Mouse (Mus musculus): ENCODE data around the gene AC131692.1. TPM values are rescaled to one million over a fixed set of nuclear protein-coding genes. Genes with fewer than 3 reads are reported as not detected.
A peak's percentile ranks its signal among the peaks of the same experiment; 100 is the strongest.
"Not testable (repeated sequence)": the region's sequence is repeated elsewhere in the genome, so short reads cannot be mapped to it uniquely, and the experiment has no call there.

The AC131692.1 gene
- polyA plus RNA-seq, 1 experiment from 2014 or later = 0.20 TPM

DNA sequence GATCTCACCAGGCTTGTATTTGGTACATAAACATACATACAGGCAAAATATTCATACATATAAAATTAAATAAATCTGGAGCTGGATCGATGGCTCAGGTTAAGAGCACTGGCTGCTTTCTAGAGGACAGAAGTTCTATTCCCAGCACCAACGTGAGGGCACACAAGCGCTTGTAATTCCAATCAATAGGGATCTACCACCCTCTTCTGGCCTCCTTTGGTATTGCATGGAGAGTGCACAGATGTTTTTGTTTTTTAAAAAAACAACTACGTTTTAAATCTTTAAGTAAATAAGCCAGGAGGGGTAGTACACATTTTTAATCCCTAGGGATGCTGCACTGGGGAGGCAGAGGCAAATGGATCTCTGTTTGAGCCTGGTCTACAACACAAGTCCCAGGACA, 32.1 kb downstream of the AC131692.1 start:
- WGBS (ENCODE audit: insufficient replicate concordance) = 16% methylated on average over 4 of the region's 4 CpGs
- Histone ChIP-seq H3K36me3 (peaks cover 26% of the 10 kb centered on the region), H3K4me3 (peak overlapping the region; percentile 68), H3K9ac (peak overlapping the region; percentile 81), H3K27ac (peak overlapping the region; percentile 99), H3K4me2 (peak overlapping the region; percentile 80), H3K9me3 (replicated peaks) (no peaks in the 10 kb centered on the region), H3K27me3 (replicated peaks) (no peaks in the 10 kb centered on the region), H3K4me1 (peaks cover 53% of the 10 kb centered on the region)
- ATAC-seq = no peak

DNA sequence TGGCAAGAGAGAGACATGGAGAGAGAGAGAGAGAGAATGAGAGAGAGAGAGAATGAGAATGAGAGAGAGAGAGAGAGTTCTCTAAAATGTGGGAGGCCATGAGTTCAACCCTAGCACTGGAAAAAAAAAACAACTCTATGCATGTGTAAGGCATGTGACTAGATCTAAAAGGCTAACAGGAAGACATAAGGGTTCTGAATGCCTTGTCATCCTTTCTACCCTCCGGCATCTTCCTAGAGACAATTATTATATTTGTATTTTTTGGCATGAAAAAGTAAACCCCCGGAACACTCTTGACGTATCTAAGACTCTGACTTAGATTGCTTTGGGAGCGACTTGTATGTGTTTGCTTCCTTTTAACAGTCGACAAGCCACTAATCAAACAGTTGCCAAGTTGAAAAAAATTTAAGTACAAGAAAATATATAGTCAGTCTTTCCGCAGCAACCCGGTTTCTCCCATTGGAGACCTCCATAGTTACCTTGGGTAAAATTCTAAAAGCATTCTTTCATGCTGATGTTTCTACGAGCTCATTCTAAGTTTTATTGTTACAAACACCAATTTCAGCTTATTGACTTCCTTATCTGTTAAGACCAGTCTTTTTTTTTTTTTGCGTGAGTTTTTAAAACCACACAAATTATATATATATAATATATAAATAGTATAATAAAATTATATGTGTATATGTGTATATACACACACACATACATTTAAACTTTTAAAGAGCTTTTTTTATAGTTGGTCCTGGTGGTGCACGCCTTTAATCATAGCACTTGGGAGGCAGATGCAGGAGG, 32.8 kb downstream of the AC131692.1 start:
- Histone ChIP-seq H3K36me3 (peaks cover 19% of the 10 kb centered on the region), H3K9ac (peak overlapping the region; percentile 81), H3K4me2 (peak overlapping the region; percentile 80), H3K9me3 (replicated peaks) (no peaks in the 10 kb centered on the region), H3K27me3 (replicated peaks) (no peaks in the 10 kb centered on the region), H3K27ac (peak overlapping the region; percentile 99), H3K4me1 (peaks cover 56% of the 10 kb centered on the region), H3K4me3 (peak overlapping the region; percentile 68)
- WGBS (ENCODE audit: insufficient replicate concordance) = 57% methylated on average over 10 of the region's 10 CpGs
- ATAC-seq = no peak

DNA sequence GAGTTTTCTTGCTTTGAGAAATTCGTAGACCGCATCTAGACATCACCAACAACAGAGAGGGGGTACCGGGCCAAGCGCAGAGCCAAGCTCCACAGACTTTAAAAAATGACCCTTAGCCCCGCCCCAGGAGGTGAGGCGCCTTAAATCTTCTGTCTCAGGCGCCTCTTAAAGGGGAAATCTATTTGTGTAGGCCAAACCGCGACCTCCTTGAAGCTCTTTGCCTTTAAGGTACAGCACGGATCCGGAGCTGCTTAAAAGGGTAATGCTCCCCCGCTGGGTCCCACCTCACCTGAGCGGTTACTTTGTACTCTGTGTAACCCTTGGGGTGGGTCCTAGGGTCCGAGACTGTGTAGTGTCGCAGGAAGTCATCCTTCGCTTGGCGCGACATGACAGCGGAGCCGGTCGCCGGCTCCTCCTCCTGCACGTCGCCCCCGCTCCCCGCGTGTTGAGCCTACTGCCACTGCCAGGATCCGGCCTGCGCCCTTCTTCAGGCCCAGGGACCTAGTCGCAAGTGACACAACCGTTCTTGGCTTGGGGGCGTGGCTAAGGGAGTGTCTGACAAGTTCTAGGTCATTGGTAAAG, 33.6 kb downstream of the AC131692.1 start, which contains the start of gene Snx15:
TSS of gene Snx15 (minus strand) at position 545 of the 582 bp plus-strand sequence.
- no peaks in the 10 kb centered on the region for H3K27me3 ChIP-seq (replicated peaks)
- peak within 1 kb of the TSS; percentile 81 for H3K9ac ChIP-seq
- WGBS (ENCODE audit: insufficient replicate concordance) = under 1% methylated on average over 32 of the region's 32 CpGs
- peak within 1 kb of the TSS; percentile 68 for H3K4me3 ChIP-seq
- no peaks in the 10 kb centered on the region for H3K9me3 ChIP-seq (replicated peaks)
- H3K36me3 ChIP-seq = peaks cover 16% of the 10 kb centered on the region
- peaks cover 62% of the 10 kb centered on the region for H3K4me1 ChIP-seq
- H3K4me2 ChIP-seq = peak within 1 kb of the TSS; percentile 80
- peak within 1 kb of the TSS; percentile 99 for H3K27ac ChIP-seq
- ATAC-seq = peak; percentile 83

DNA sequence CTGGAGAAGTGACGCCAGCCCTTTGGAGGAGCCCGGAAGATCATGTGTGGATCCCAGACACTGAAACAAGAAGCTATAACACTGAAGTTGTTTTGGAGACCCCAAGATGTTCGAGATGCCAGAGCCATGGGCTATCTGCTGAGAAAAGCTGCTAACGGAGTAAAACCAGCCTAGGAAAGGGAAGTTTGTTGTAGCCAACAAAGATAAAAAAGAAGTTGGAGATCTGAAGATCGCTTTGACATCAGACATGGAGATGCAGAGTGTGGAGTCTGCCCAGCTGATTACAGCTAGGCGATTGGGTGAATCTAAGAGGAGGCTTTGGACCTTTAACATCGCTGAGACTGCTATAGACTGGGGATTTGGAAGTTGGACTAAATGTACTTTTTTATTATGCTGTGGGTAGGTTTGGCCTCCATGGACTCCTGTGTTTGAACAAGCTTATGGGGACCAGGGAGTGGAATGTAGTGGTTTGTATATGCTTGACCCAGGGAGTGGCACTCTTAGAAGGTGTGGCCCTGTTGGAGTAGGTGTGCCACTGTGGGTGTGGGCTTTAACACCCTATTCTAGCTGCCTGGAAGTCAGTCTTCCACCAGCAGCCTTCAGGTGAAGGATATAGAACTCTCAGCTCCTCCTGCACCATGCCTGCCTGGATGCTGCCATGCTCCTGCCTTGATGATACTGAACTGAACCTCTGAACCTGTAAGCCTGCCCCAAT, 36.4 kb downstream of the AC131692.1 start:
- H3K27me3 ChIP-seq (replicated peaks); H3K9me3 ChIP-seq (replicated peaks); ATAC-seq: not testable (repeated sequence)
- Histone ChIP-seq H3K27ac (peak overlapping the region; percentile 93), H3K9ac (peak overlapping the region; percentile 53; the same call in 1 of the 2 replicates), H3K4me3 (peak overlapping the region; percentile 38), H3K4me2 (peak overlapping the region; percentile 65), H3K36me3 (peaks cover 18% of the 10 kb centered on the region), H3K4me1 (peaks cover 79% of the 10 kb centered on the region)
- WGBS (ENCODE audit: insufficient replicate concordance) = 56% methylated on average over 7 of the region's 7 CpGs

DNA sequence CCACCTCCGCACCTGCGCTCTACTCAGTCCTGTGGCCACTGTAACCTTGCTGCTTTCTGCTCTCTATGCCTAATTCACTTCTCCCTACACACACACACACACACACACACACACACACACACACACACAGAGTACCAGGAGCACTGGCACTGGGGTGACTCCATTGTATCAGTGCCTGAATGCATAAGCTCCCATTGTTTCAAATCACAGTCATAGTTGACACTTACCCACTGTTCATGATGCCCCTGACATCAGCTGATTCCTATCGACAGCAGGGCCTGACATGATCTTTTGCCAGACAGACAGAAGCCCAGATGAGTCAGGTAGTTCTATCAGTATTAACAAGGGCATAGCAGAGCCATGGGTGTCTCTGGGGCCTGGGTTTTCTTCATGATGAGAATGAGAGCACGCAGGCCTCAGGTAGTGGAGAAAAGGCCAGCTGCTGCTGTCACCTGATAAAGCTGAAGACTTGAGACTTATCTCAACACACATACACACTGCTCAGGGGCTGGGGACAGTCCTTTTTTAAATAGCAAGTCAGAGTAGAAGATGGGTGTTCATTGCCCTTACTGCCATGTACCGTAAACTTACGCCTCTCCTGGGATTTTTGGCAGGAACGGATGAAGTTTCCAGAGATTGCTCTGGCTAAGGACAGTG, 38.1 kb downstream of the AC131692.1 start:
- H3K4me3 ChIP-seq = peak overlapping the region; percentile 38
- peak; percentile 86 for ATAC-seq

DNA sequence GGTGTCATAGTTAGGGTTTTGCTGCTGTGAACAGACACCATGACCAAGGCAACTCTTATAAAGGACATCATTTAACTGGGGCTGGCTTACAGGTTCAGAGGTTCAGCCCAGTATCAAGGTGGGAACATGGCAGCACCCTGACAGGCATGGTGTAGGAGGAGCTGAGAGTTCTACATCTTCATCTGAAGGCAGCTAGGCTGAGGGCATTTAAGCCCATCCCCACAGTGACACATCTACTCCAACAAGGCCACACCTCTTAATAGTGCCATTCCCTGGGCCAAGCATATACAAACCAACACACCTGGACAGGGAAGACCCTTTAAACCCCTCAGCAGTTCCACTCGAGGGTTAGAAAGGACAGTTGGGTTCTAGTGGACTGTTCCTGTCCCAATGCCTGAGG, 39.0 kb downstream of the AC131692.1 start:
- H3K27me3 ChIP-seq (replicated peaks); H3K9me3 ChIP-seq (replicated peaks): not testable (repeated sequence)
- H3K36me3 ChIP-seq = peaks cover 36% of the 10 kb centered on the region
- H3K4me1 ChIP-seq = peaks cover 67% of the 10 kb centered on the region
- peak overlapping the region; percentile 93 for H3K27ac ChIP-seq
- peak overlapping the region; percentile 53 for H3K9ac ChIP-seq
- H3K4me3 ChIP-seq = peak overlapping the region; percentile 38
- ATAC-seq = peak; percentile 51
- H3K4me2 ChIP-seq = peak overlapping the region; percentile 65
- WGBS (ENCODE audit: insufficient replicate concordance) = 37% methylated on average over 1 of the region's 1 CpGs

More for the DNA sequence above, 38.1 kb downstream of the AC131692.1 start:
- no peaks in the 10 kb centered on the region for H3K27me3 ChIP-seq (replicated peaks)
- peaks cover 67% of the 10 kb centered on the region for H3K4me1 ChIP-seq
- peak overlapping the region; percentile 93 for H3K27ac ChIP-seq
- peak overlapping the region; percentile 53 for H3K9ac ChIP-seq
- H3K9me3 ChIP-seq (replicated peaks) = no peaks in the 10 kb centered on the region
- peak overlapping the region; percentile 65 for H3K4me2 ChIP-seq
- WGBS (ENCODE audit: insufficient replicate concordance) = 56% methylated on average over 7 of the region's 7 CpGs
- peaks cover 32% of the 10 kb centered on the region for H3K36me3 ChIP-seq

DNA sequence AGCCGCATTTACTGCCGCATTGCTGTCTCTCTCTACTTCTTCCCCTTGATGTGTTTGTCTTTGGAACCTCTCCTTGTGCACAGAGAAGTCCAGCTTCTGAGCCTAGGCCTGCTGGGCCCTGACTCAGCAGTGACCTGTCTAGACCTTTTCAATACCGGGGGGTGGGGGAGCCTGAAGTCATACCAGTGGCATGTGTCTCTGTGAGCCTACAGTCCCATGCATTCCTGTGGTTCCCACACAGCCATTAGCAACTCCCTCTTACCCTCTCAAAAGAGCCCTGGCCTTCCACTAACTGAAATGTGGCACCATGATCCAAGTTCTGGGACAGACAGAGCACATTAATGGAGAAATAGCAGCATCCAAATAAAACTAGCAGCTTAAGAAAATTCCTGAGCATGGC, 42.2 kb downstream of the AC131692.1 start:
- Histone ChIP-seq H3K4me3 (no peak overlapping the region), H3K9ac (no peak overlapping the region), H3K9me3 (replicated peaks) (no peaks in the 10 kb centered on the region), H3K4me1 (peaks cover 57% of the 10 kb centered on the region), H3K4me2 (no peak overlapping the region), H3K27me3 (replicated peaks) (no peaks in the 10 kb centered on the region), H3K36me3 (peaks cover 40% of the 10 kb centered on the region), H3K27ac (peak overlapping the region; percentile 24; the same call in 1 of the 2 replicates)
- ATAC-seq = no peak
- 84% methylated on average over 3 of the region's 3 CpGs for WGBS (ENCODE audit: insufficient replicate concordance)

DNA sequence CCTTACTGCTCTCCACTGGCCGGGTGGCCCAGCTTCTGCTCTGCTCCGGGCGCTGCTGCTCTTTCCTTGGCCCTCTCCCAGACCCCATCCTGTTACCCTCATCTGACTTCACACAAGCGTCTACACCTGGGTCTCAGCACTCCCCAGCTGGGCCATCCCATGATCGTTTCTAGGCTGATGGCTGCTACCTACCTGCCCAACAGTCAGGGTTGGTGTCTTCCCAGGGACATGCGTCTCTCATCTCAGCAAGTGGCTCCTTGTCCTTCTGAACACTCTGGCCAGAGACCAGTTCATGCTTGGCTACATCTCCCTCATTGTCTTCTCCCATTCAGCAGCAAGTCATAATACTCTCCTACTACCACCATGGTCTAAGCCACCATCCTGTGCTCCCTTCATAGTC, 45.5 kb downstream of the AC131692.1 start:
- Histone ChIP-seq H3K36me3 (peaks cover 34% of the 10 kb centered on the region), H3K4me3 (peak overlapping the region; percentile 75), H3K9me3 (replicated peaks) (no peaks in the 10 kb centered on the region), H3K9ac (peak overlapping the region; percentile 85), H3K4me1 (peaks cover 33% of the 10 kb centered on the region), H3K27ac (peak overlapping the region; percentile 97), H3K27me3 (replicated peaks) (no peaks in the 10 kb centered on the region; the same call in 1 of the 2 replicates), H3K4me2 (peak overlapping the region; percentile 95)
- 87% methylated on average over 6 of the region's 6 CpGs for WGBS (ENCODE audit: insufficient replicate concordance)
- no peak for ATAC-seq

DNA sequence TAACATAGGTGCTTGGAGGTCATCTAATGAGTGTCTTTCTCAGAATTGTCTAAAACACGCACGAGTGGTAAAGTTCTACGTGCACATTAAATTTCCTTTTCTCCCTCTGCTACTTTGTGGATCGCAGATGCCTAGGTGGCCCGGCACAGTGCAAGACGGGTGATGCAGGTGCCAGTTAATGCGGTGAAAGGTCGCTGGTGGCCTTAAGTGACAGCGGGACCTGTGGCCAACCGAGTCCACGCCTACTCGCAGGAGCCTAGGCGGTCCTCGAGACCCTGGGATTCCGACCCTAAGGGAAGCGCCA, 46.1 kb downstream of the AC131692.1 start:
- ATAC-seq = no peak
- H3K4me2 ChIP-seq = peak overlapping the region; percentile 95
- peak overlapping the region; percentile 85 for H3K9ac ChIP-seq
- peak overlapping the region; percentile 97 for H3K27ac ChIP-seq
- peaks cover 28% of the 10 kb centered on the region for H3K36me3 ChIP-seq
- peaks cover 6% of the 10 kb centered on the region; the same call in 1 of the 2 replicates for H3K27me3 ChIP-seq (replicated peaks)
- H3K4me1 ChIP-seq = peaks cover 30% of the 10 kb centered on the region
- peak overlapping the region; percentile 75 for H3K4me3 ChIP-seq
- no peaks in the 10 kb centered on the region for H3K9me3 ChIP-seq (replicated peaks)
- WGBS (ENCODE audit: insufficient replicate concordance) = 7% methylated on average over 16 of the region's 16 CpGs

DNA sequence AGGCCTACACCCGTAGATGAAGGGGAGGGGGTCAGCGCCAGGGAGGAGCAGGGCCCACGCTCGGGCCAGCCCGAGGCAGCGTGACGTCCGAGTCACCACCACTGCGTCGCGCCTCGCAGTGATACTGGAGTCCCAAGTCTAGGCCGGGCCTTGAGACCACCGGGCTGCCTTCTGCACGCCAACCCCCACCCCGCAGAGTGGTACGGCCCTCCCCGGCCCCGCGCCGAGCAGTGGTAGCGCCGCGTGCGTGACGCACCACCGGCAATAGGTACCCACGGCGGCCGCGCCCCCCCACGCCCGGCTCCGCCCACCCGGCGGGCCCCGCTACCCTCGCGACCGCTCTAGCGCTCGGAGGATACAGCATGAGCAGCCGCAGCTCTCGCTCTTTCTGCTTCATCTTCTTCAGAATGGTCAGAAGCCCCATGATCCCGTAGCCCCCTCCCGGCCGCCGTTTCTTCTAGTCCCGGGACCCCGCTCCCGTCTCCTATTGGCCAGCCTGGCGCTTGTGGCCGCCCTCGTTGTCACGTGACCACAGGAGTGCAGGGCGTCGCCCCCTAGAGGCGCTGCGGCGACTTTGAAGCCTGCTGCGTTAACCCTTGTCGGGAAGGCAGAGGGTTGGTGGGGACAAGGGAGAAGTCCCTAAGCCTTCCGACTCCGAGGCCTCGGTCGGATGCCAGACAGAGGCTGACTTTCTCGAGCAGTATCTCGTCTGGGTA, 46.6 kb downstream of the AC131692.1 start, which contains the start of gene Batf2:
TSS of gene Batf2 (plus strand) at position 306 of the 716 bp plus-strand sequence.
- Histone ChIP-seq H3K27me3 (replicated peaks) (peaks cover 6% of the 10 kb centered on the region; the same call in 1 of the 2 replicates), H3K4me2 (peak within 1 kb of the TSS; percentile 95), H3K4me3 (peak within 1 kb of the TSS; percentile 75), H3K36me3 (peaks cover 23% of the 10 kb centered on the region), H3K9ac (peak within 1 kb of the TSS; percentile 85), H3K27ac (peak within 1 kb of the TSS; percentile 97), H3K4me1 (peaks cover 30% of the 10 kb centered on the region), H3K9me3 (replicated peaks) (no peaks in the 10 kb centered on the region)
- 2% methylated on average over 67 of the region's 68 CpGs for WGBS (ENCODE audit: insufficient replicate concordance)
- ATAC-seq = peak; percentile 90

DNA sequence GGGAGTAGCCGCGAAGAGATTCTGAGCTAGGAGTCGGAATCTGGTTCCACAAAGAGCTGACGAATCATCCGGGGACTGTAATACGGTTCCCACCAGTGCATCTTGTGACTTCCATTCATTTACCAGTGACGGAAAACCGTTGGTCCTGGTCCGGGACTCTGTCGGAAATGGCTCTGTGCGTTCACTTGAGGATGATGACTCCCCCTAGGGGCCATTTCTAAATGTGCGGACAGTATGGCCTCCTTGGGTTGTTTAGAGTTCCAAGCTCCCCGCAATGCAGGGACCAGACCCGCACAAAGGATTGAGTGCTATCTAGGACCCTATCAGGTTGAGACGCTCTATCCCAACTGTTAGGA, 47.2 kb downstream of the AC131692.1 start, which contains the start of gene Arl2:
TSS of gene Arl2 (minus strand) at position 155 of the 356 bp plus-strand sequence.
- H3K27ac ChIP-seq = peak within 1 kb of the TSS; percentile 97
- peaks cover 17% of the 10 kb centered on the region for H3K36me3 ChIP-seq
- no peaks in the 10 kb centered on the region for H3K9me3 ChIP-seq (replicated peaks)
- peaks cover 30% of the 10 kb centered on the region for H3K4me1 ChIP-seq
- peaks cover 6% of the 10 kb centered on the region; the same call in 1 of the 2 replicates for H3K27me3 ChIP-seq (replicated peaks)
- H3K9ac ChIP-seq = peak within 1 kb of the TSS; percentile 85
- peak; percentile 78 for ATAC-seq
- 1% methylated on average over 15 of the region's 15 CpGs for whole genome bisulfite sequencing (ENCODE audit: insufficient replicate concordance)
- peak within 1 kb of the TSS; percentile 75 for H3K4me3 ChIP-seq
- H3K4me2 ChIP-seq = peak within 1 kb of the TSS; percentile 95
